18 mouse cellular contexts compared by ENCODE assay signal in genomic region chr3:107577810-107578390, GRCm38 (mm10). TPM values are rescaled to one million over a fixed set of nuclear protein-coding genes. Genes with fewer than 3 reads are reported as not detected.
DNase-seq lines count a peak whose midpoint lies in the region; ATAC-seq and TF ChIP-seq lines count a peak whose summit lies in the region.
"Had no signal": no experiment of that assay in that cellular context is flagged by ENCODE, and none has a peak within 500 bp of the region (broad histone marks: within the 10 kb centered on the region; RNA-seq: fewer than 3 reads in every experiment).

No protein-coding gene starts in this region.

- 15% methylated on average over 3 of the region's 3 CpGs for WGBS in intestine, embryonic 15.5 days
- WGBS in liver, postnatal 0 days (ENCODE audit: insufficient replicate concordance): 11% methylated on average over 3 of the region's 3 CpGs

- no peaks in the 10 kb centered on the region for H3K79me2 ChIP-seq in CH12.LX (replicated peaks; ENCODE audit: control insufficient read depth, extremely low read depth, insufficient read depth, poor library complexity, severe bottlenecking)

- no peak for TF ChIP-seq RAD21 in CH12.LX (IDR thresholded peaks at IDR 0.05; ENCODE audit: low read depth, low read length)

- H3K27ac ChIP-seq in CH12.LX (ENCODE audit: insufficient read depth, low read depth): no peak overlapping the region
- no peak overlapping the region for H3K27ac ChIP-seq in intestine, embryonic 15.5 days
- H3K27ac ChIP-seq in liver, postnatal 0 days (ENCODE audit: low read depth): no peak overlapping the region
- H3K27ac ChIP-seq: layer of hippocampus, adult 2 months had no signal

- no peak overlapping the region for H3K9ac ChIP-seq in CH12.LX (ENCODE audit: insufficient read depth, low read depth)
- H3K9ac ChIP-seq in intestine, embryonic 15.5 days: no peak overlapping the region
- no peak overlapping the region for H3K9ac ChIP-seq in liver, postnatal 0 days (replicated peaks)

- no peak overlapping the region for H3K4me3 ChIP-seq in CH12.LX (replicated peaks in 1 of 3; ENCODE audit: low read depth in 2 of 3, low read length in 2 of 3, poor library complexity in 1 of 3)
- H3K4me3 ChIP-seq in intestine, embryonic 15.5 days (replicated peaks): no peak overlapping the region
- H3K4me3 ChIP-seq in liver, postnatal 0 days (ENCODE audit: low read depth, low read length): no peak overlapping the region
- H3K4me3 ChIP-seq: layer of hippocampus, adult 2 months had no signal

- no peak overlapping the region for H3K4me2 ChIP-seq in CH12.LX (ENCODE audit: insufficient read depth, low read depth, poor library complexity, severe bottlenecking)
- H3K4me2 ChIP-seq in intestine, embryonic 15.5 days (replicated peaks): no peak overlapping the region
- H3K4me2 ChIP-seq in liver, postnatal 0 days (ENCODE audit: low read depth, low read length): no peak overlapping the region
- H3K4me2 ChIP-seq: midbrain, embryonic 11.5 days had no signal

- no peak for TF ChIP-seq POLR2A in CH12.LX (IDR thresholded peaks at IDR 0.05; ENCODE audit: low read depth, low read length)

- intact Hi-C loops in left cerebral cortex, postnatal 10 days (cut with DNase I): loop anchor here (5.0 kb wide), 2 partner anchors 81 to 96 kb away; no protein-coding TSS in a partner anchor

- H3K27me3 ChIP-seq in CH12.LX (replicated peaks): peaks cover 2% of the 10 kb centered on the region
- H3K27me3 ChIP-seq in intestine, embryonic 15.5 days (replicated peaks): peaks cover 37% of the 10 kb centered on the region
- H3K27me3 ChIP-seq in liver, postnatal 0 days (ENCODE audit: insufficient read depth, low read length): peaks cover 33% of the 10 kb centered on the region

- no peaks in the 10 kb centered on the region for H3K36me3 ChIP-seq in CH12.LX (replicated peaks in 1 of 2; ENCODE audit: control insufficient read depth in 1 of 2, insufficient read depth in 1 of 2, low read length in 1 of 2)
- H3K36me3 ChIP-seq in intestine, embryonic 15.5 days: no peaks in the 10 kb centered on the region
- H3K36me3 ChIP-seq in liver, postnatal 0 days (replicated peaks; ENCODE audit: insufficient read depth, low read length): no peaks in the 10 kb centered on the region

- peak; percentile 39 for DNase-seq in embryo, embryonic 10 days (ENCODE audit: low spot score)
- no peak for DNase-seq in embryo, embryonic 10.5 days (ENCODE audit: low spot score)
- peak; percentile 8 for DNase-seq in CH12.LX (ENCODE audit: extremely low read depth)
- no peak for DNase-seq in liver, postnatal 0 days
- no peak for DNase-seq in left cerebral cortex, postnatal 10 days (ENCODE audit: extremely low spot score in 1 of 2, low spot score in 2 of 2)
- no peak for DNase-seq in adrenal gland, postnatal 4 days (ENCODE audit: low spot score in 2 of 2)
- DNase-seq in layer of hippocampus, adult 9-10 months (ENCODE audit: low spot score): no peak
- DNase-seq: cerebellum, adult 9-11 months; kidney, adult 2 months; thymus, adult 2 months had no signal

- in situ Hi-C loops in CH12.LX (cut with MboI; ENCODE audit: low pct_ligation_motif_present, low pct_unique_long_range_greater_than_20kb, low sequenced_read_pairs): loop anchor here (5.0 kb wide), 1 partner anchor 34 kb away; no protein-coding TSS in a partner anchor

- peak; percentile 88 for ATAC-seq in intestine, embryonic 15.5 days
- ATAC-seq in liver, postnatal 0 days: peak; percentile 79
- ATAC-seq: lung, postnatal 0 days had no signal

- dilution Hi-C loops in CH12.LX (cut with MboI; ENCODE audit: extremely low pct_ligation_motif_present, extremely low pct_unique_long_range_greater_than_20kb, low sequenced_read_pairs): no loop called here

- H3K4me1 ChIP-seq in CH12.LX (ENCODE audit: control insufficient read depth in 1 of 2, insufficient read depth in 2 of 2): peaks cover 2 to 27% of the 10 kb centered on the region in 2 experiments; a peak in 3 of 4 replicates
- H3K4me1 ChIP-seq in intestine, embryonic 15.5 days (replicated peaks): peaks cover 3% of the 10 kb centered on the region; the same call in 1 of the 2 replicates
- H3K4me1 ChIP-seq in liver, postnatal 0 days (ENCODE audit: insufficient read depth): no peaks in the 10 kb centered on the region; the same call in 1 of the 2 replicates

- TF ChIP-seq EP300 in CH12.LX (IDR thresholded peaks at IDR 0.05; ENCODE audit: low read length): no peak
- no peak for TF ChIP-seq EP300 in liver, postnatal 0 days (IDR thresholded peaks at IDR 0.05; ENCODE audit: low read depth)

- no peaks in the 10 kb centered on the region for H3K9me3 ChIP-seq in CH12.LX (replicated peaks; ENCODE audit: low read length)
- H3K9me3 ChIP-seq in intestine, embryonic 15.5 days: no peaks in the 10 kb centered on the region
- no peaks in the 10 kb centered on the region for H3K9me3 ChIP-seq in liver, postnatal 0 days (ENCODE audit: low read length)

- no peak for TF ChIP-seq CTCF in CH12.LX (conservative IDR thresholded peaks at IDR 0.05 in 1 of 2, IDR thresholded peaks at IDR 0.05 in 1 of 2; ENCODE audit: low read depth in 2 of 2, low read length in 2 of 2)
- no peak for TF ChIP-seq CTCF in liver, postnatal 0 days (IDR thresholded peaks at IDR 0.05; ENCODE audit: low read depth)

TF ChIP-seq in CH12.LX, 34 proteins besides CTCF, POLR2A, EP300 and RAD21:
- TF ChIP-seq MAX (IDR thresholded peaks at IDR 0.05; ENCODE audit: low read length): no peak
TF ChIP-seq in CH12.LX: peak in this region for 0.

RNA-seq across cellular contexts. Expression of gene Alx3, which starts 16.9 kb away (rescaled TPM):
- not detected in 2 replicates for total RNA-seq in CH12.LX (2012; rRNA removed)
- total RNA-seq in CH12.LX (2014; rRNA removed): not detected in 2 replicates
- 0.29 TPM in 1 of 2 replicates, not detected in the other for polyA plus RNA-seq in CH12.LX (2012; ENCODE audit: insufficient read length, low read depth)
- polyA plus RNA-seq in intestine, embryonic 15.5 days (2015; fragmentation: Nextera tagmentation; extraction: Ambion mirVana): 0.13 TPM in 1 of 2 replicates, not detected in the other
- not detected in 2 replicates for polyA plus RNA-seq in liver, postnatal 0 days (2015; fragmentation: Nextera tagmentation; extraction: Ambion mirVana)
- 1 to 10 TPM in 1 of 2 experiments, under 1 TPM in 1; 0.71 to 1.3 TPM for total RNA-seq in left cerebral cortex, postnatal 10 days (2021)
- total RNA-seq in adrenal gland, postnatal 4 days (2021): not detected
- total RNA-seq: granulocyte monocyte progenitor cell, adult 5-6 weeks; hematopoietic stem cell, adult 5-6 weeks had no signal
- polyA plus RNA-seq: kidney, adult 2 months; lung, postnatal 0 days had no signal

RNA-seq across cellular contexts. Expression of gene Ubl4b, which starts 23.0 kb away (rescaled TPM):
- not detected in 2 replicates for total RNA-seq in CH12.LX (2012; rRNA removed)
- not detected in 2 replicates for total RNA-seq in CH12.LX (2014; rRNA removed)
- polyA plus RNA-seq in CH12.LX (2012; ENCODE audit: insufficient read length, low read depth): not detected in 2 replicates
- not detected in 2 replicates for polyA plus RNA-seq in intestine, embryonic 15.5 days (2015; fragmentation: Nextera tagmentation; extraction: Ambion mirVana)
- polyA plus RNA-seq in liver, postnatal 0 days (2015; fragmentation: Nextera tagmentation; extraction: Ambion mirVana): not detected in 2 replicates
- total RNA-seq in left cerebral cortex, postnatal 10 days (2021): not detected
- total RNA-seq in adrenal gland, postnatal 4 days (2021): under 1 TPM in 1 of 2 experiments, not detected in 1; 0.22 TPM
- total RNA-seq: ES-E14; granulocyte monocyte progenitor cell, adult 5-6 weeks; hematopoietic stem cell, adult 5-6 weeks; layer of hippocampus, adult 2 months; left cerebral cortex, postnatal 36 days had no signal
- polyA plus RNA-seq: lung, postnatal 0 days; midbrain, embryonic 11.5 days had no signal

RNA-seq across cellular contexts. Expression of gene Gm10961, which starts 53.2 kb away (rescaled TPM):
- not detected in 2 replicates for total RNA-seq in CH12.LX (2012; rRNA removed)
- not detected in 2 replicates for total RNA-seq in CH12.LX (2014; rRNA removed)
- not detected in 2 replicates for polyA plus RNA-seq in CH12.LX (2012; ENCODE audit: insufficient read length, low read depth)
- not detected in 2 replicates for polyA plus RNA-seq in intestine, embryonic 15.5 days (2015; fragmentation: Nextera tagmentation; extraction: Ambion mirVana)
- polyA plus RNA-seq in liver, postnatal 0 days (2015; fragmentation: Nextera tagmentation; extraction: Ambion mirVana): not detected in 2 replicates
- not detected for total RNA-seq in left cerebral cortex, postnatal 10 days (2021)
- total RNA-seq in adrenal gland, postnatal 4 days (2021): not detected
- total RNA-seq: ES-E14; granulocyte monocyte progenitor cell, adult 5-6 weeks; hematopoietic stem cell, adult 5-6 weeks; layer of hippocampus, adult 2 months; left cerebral cortex, postnatal 36 days had no signal
- polyA plus RNA-seq: kidney, adult 2 months; lung, postnatal 0 days; midbrain, embryonic 11.5 days; thymus, adult 2 months had no signal

RNA-seq across cellular contexts. Expression of gene Strip1, which starts 53.6 kb away (rescaled TPM):
- 21.4 and 28.2 TPM in 2 replicates for total RNA-seq in CH12.LX (2012; rRNA removed)
- 16.5 and 18.4 TPM in 2 replicates for total RNA-seq in CH12.LX (2014; rRNA removed)
- polyA plus RNA-seq in CH12.LX (2012; ENCODE audit: insufficient read length, low read depth): 25.1 and 27.0 TPM in 2 replicates
- 37.3 and 39.0 TPM in 2 replicates for polyA plus RNA-seq in intestine, embryonic 15.5 days (2015; fragmentation: Nextera tagmentation; extraction: Ambion mirVana)
- 6.6 and 7.0 TPM in 2 replicates for polyA plus RNA-seq in liver, postnatal 0 days (2015; fragmentation: Nextera tagmentation; extraction: Ambion mirVana)
- 10 to 100 TPM; 79.0 to 85.0 TPM for total RNA-seq in left cerebral cortex, postnatal 10 days (2021)
- 10 to 100 TPM; 35.8 to 40.4 TPM for total RNA-seq in adrenal gland, postnatal 4 days (2021)

Comparison
In these comparisons a context has a peak if more than half of its experiments do, and no peak if none do; other contexts are left out.
1. DNase-seq: peak in embryo, embryonic 10 days (single experiment) and CH12.LX (single experiment); none in embryo, embryonic 10.5 days (single experiment), liver, postnatal 0 days (single experiment), left cerebral cortex, postnatal 10 days (0 of 2), adrenal gland, postnatal 4 days (0 of 2) and layer of hippocampus, adult 9-10 months (single experiment).